Mouse (Mus musculus) thymus, adult 2 months (tissue): ENCODE results near the gene Gapdh.

Source experiments
- CTCF ChIP-seq: fragments of 200-500 bp; IDR thresholded peaks from 2 replicates; pipeline ENCODE4 v1.5.1; 2012; ENCODE audit warnings: mild to moderate bottlenecking, control low read depth, low read length, moderate library complexity, borderline replicate concordance; ENCODE audit not compliant: control insufficient read depth, poor library complexity, insufficient read depth; ENCODE audit errors: extremely low read depth
- POLR2A ChIP-seq: fragments of 200-500 bp; IDR thresholded peaks from 2 replicates; pipeline ENCODE4 v1.6.1; 2012; ENCODE audit warnings: mild to moderate bottlenecking, low read length, control low read depth, moderate library complexity; ENCODE audit not compliant: control insufficient read depth, poor library complexity, insufficient read depth; ENCODE audit errors: extremely low read depth

DNA sequence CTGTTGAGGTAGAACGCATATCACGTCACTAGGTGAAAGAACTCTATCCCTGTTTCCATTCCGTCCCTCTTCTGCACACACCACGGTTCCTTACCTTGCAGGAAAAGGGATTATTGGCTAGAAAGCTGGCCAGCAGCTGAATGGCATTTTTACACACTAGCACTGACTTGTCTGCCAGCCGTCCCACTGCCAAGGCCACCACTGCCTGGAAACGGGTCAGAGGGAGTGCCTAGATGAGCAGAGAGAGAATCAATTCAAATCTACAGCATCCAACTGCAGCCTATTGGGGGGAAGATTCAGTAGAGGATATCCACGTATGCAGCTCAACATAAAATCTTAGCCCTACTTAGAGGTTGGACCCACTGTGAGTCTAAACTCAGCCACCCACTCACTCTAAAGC lies 13.3 kb upstream of the Gapdh start:
- TF ChIP-seq POLR2A (no peak), CTCF (no peak)
